Mouse (Mus musculus): ENCODE data around the gene Fam53b.

DNA sequence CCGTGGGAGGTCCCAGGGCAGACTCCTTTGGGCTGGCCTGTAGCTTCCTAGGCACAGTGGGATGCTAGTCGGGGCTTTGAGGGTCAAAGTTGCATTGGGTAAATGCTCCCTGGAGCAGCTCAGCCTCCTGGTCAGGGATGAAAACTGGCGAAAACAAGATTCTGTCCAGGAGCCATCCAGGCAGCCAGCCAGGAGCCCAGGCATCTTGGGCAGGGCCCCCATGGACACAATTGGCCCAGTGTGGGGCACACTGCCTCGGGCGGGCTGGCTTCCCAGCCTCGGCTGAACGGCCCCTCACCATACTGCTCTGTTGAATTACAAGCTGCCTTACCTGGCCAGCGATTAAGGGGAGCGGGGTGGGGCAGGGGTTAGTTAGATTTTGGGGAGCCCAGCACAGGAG, 121.0 kb downstream of the Fam53b start:
- no peak for TF ChIP-seq CTCF (IDR thresholded peaks at IDR 0.05; ENCODE audit: extremely low read depth, insufficient read depth, insufficient read length, insufficient replicate concordance)
- no peak for TF ChIP-seq POLR2A (IDR thresholded peaks at IDR 0.05; ENCODE audit: low read depth, low read length)
